Mouse (Mus musculus): ENCODE measurements around the gene Specc1l.
A peak's percentile ranks its signal among the peaks of the same experiment; 100 is the strongest.
"Not testable (repeated sequence)": the region's sequence is repeated elsewhere in the genome, so short reads cannot be mapped to it uniquely, and the experiment has no call there.

The Specc1l gene

GRCm38 (mm10) chr10:75316472-75316871 lies 104.6 kb downstream of the Specc1l start:
- peak; percentile 22 for DNase-seq (ENCODE audit: extremely low spot score)

- no peak for DNase-seq (ENCODE audit: extremely low spot score)
These were observed 104.8 kb downstream of the Specc1l start, which contains the start of gene Adora2a for GRCm38 (mm10) chr10:75316872-75316907. TSS of gene Adora2a (plus strand) at chr10:75316877.

- peak; percentile 77 for DNase-seq (ENCODE audit: extremely low spot score)
These were observed 105.3 kb downstream of the Specc1l start for GRCm38 (mm10) chr10:75316908-75317761.

- DNase-seq (ENCODE audit: extremely low spot score): no peak
These were observed 106.3 kb downstream of the Specc1l start for GRCm38 (mm10) chr10:75318206-75318605.

GRCm38 (mm10) chr10:75320321-75320720 lies 108.4 kb downstream of the Specc1l start:
- DNase-seq (ENCODE audit: extremely low spot score): no peak

- DNase-seq (ENCODE audit: extremely low spot score): no peak
These were observed 111.1 kb downstream of the Specc1l start for GRCm38 (mm10) chr10:75322966-75323365.

- no peak for DNase-seq (ENCODE audit: extremely low spot score)
These were observed 112.1 kb downstream of the Specc1l start for GRCm38 (mm10) chr10:75323986-75324385.

GRCm38 (mm10) chr10:75324391-75324790 lies 112.5 kb downstream of the Specc1l start:
- no peak for DNase-seq (ENCODE audit: extremely low spot score)

- no peak for DNase-seq (ENCODE audit: extremely low spot score)
These were observed 113.9 kb downstream of the Specc1l start for GRCm38 (mm10) chr10:75325821-75326220.

GRCm38 (mm10) chr10:75326553-75326952 lies 114.7 kb downstream of the Specc1l start:
- DNase-seq (ENCODE audit: extremely low spot score): no peak

GRCm38 (mm10) chr10:75327081-75327480 lies 115.2 kb downstream of the Specc1l start:
- DNase-seq (ENCODE audit: extremely low spot score): no peak

GRCm38 (mm10) chr10:75328201-75328704 lies 116.4 kb downstream of the Specc1l start:
- DNase-seq (ENCODE audit: extremely low spot score): peak; percentile 31

GRCm38 (mm10) chr10:75332268-75332667 lies 120.4 kb downstream of the Specc1l start:
- DNase-seq (ENCODE audit: extremely low spot score): no peak

GRCm38 (mm10) chr10:75333176-75333776 lies 121.4 kb downstream of the Specc1l start:
- DNase-seq (ENCODE audit: extremely low spot score): no peak

GRCm38 (mm10) chr10:75334175-75334574 lies 122.3 kb downstream of the Specc1l start:
- DNase-seq (ENCODE audit: extremely low spot score): no peak

GRCm38 (mm10) chr10:75335075-75335474 lies 123.2 kb downstream of the Specc1l start:
- no peak for DNase-seq (ENCODE audit: extremely low spot score)

- no peak for DNase-seq (ENCODE audit: extremely low spot score)
These were observed 125.4 kb downstream of the Specc1l start for GRCm38 (mm10) chr10:75337231-75337630.

- no peak for DNase-seq (ENCODE audit: extremely low spot score)
These were observed 127.0 kb downstream of the Specc1l start for GRCm38 (mm10) chr10:75338852-75339251.

- no peak for DNase-seq (ENCODE audit: extremely low spot score)
These were observed 127.5 kb downstream of the Specc1l start for GRCm38 (mm10) chr10:75339377-75339776.

- DNase-seq (ENCODE audit: extremely low spot score): no peak
These were observed 130.1 kb downstream of the Specc1l start for GRCm38 (mm10) chr10:75341936-75342335.

- DNase-seq (ENCODE audit: extremely low spot score): not testable (repeated sequence)
These were observed 132.7 kb downstream of the Specc1l start for GRCm38 (mm10) chr10:75344563-75344962.

GRCm38 (mm10) chr10:75345265-75345664 lies 133.4 kb downstream of the Specc1l start:
- no peak for DNase-seq (ENCODE audit: extremely low spot score)

GRCm38 (mm10) chr10:75350564-75350963 lies 138.7 kb downstream of the Specc1l start:
- DNase-seq (ENCODE audit: extremely low spot score): no peak

GRCm38 (mm10) chr10:75352541-75352940 lies 140.7 kb downstream of the Specc1l start:
- DNase-seq (ENCODE audit: extremely low spot score): no peak

All from embryo, embryonic 9.5 days (tissue).